Mouse (Mus musculus) induced T-regulatory cell, adult 2 months (primary cell): ENCODE measurements around the gene Grn.

ENCODE experiments used
- DNase-seq: peaks from one replicate; pipeline ENCODE4 v3.0.0-alpha.2; 2012; ENCODE audit warnings: low read depth

Gene Grn

GRCm38 (mm10) chr11:102443740-102444139 is 13.6 kb downstream of the Grn start:
- DNase-seq, result no peak

GRCm38 (mm10) chr11:102444321-102444720 is 14.2 kb downstream of the Grn start:
- DNase-seq, result no peak

DNA sequence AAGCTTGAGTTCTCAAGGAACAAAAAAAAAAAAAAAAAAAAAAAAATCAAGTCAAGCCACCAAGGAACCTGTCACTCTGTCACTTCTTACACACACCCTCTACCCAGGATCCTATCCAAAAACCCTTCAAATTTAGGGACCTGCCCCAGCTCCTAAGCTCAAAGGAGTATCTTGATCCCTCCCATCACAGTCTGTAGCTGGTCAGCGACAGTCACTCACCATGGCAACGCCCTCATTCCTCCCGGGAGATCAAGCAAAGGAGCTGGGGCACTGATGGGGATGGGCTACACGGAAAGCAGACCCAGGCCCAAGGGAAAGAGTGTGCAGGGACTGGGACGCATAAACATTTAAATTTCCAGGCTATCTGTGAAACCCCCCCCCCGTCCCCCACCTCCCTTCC is 14.7 kb downstream of the Grn start:
- no peak for DNase-seq

- no peak for DNase-seq
Observed at GRCm38 (mm10) chr11:102445264-102445890, 15.3 kb downstream of the Grn start.

- no peak for DNase-seq
Observed at GRCm38 (mm10) chr11:102445891-102446361, 15.8 kb downstream of the Grn start.

DNA sequence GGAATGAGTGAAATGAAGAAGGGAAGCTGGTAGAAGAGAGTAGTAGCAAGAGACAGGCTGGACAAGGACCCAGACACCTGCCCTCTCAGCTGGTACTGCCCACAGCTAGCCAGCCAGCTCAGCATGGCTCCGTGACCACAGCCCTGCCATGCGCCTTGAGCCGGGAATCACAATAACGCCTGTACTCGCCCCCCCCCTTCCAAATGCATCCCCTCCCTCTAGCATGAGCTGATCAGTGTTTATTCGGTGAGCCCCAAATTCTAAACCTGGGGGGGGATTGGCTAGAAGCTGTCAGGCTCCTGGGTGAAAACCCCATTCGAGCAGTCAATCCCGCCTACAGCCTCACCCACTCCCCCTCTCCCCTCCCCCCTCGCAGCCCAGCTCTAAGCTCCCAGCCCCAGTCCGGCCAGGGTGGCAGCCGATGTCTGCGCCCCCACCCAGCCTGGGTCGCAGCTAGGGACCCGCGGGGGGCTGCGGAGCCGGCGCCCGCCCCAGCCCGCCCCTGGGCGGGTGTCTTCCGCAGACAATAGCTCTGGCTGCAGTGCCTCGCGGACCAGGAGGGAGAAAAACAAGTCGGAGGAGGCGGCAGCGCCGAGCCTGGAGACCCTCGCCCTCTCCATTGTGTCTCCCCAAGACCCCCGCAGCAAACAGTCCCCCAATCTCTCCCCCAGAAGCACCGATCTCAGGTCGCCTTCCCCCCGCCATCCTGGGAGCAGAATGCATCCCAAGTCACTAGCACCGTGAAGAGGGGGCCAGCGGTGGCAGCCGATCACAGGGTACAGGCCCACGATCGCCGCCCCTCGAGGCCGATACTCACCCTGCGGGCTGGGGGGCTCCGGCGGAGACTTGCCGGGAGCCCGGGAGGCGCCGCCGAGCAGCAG is 16.7 kb downstream of the Grn start:
- DNase-seq, result no peak

GRCm38 (mm10) chr11:102447497-102447896 is 17.4 kb downstream of the Grn start, which contains the start of gene Fam171a2:
Gene Fam171a2, minus strand, starts transcription at chr11:102447682.
- DNase-seq, result peak; percentile 73

- DNase-seq, result no peak
Observed at GRCm38 (mm10) chr11:102448327-102448726, 18.2 kb downstream of the Grn start.

DNA sequence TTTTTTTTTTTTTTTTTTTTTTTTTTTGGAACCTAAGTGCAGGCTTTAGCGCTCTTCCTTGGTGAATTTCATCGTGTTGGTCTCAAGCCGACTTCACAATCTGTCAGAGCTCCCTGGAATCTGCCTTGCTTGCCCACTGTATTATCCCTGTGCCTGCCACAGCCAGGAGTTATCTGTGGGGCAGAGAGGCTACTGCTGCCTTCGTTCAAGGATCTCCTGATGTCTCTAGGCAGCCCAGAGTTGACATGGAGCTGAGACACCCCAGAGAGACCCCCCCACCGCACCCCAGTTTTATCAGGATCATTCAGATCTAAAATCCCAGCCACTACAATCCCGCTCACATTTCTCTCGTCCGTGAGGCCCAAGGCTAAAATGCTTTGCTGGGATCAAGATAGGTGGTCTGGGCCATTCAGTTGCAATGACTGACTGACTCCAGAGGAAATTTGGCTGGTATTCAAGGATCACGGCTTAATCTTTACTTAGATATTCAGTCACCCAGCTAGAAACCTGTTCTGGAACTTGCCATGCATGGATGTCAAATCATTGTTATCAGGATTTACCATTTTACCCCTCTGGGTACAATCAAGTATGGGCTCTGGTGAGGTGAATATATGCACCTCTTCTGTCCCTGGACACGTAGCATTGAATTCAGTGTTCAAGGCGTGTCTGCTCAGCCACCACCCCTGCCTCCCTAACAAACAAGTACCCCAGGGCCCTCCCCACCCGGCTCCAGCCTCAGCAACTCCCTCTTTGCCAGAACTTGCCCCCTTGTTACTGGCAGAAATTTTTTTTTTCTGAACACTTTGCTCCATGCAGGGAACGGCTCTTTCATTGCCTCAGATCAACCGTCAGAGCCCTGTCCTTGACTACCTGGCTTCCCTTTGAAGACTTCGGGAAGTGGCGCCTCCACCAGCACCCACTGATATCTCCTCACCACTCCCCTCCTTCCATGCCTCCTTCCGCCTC is 19.2 kb downstream of the Grn start:
- DNase-seq, result no peak

- no peak for DNase-seq
Observed at GRCm38 (mm10) chr11:102453131-102453530, 23.0 kb downstream of the Grn start.

GRCm38 (mm10) chr11:102455740-102456396 is 25.8 kb downstream of the Grn start:
- peak; percentile 80 for DNase-seq

- no peak for DNase-seq
Observed at GRCm38 (mm10) chr11:102460541-102460940, 30.4 kb downstream of the Grn start.

GRCm38 (mm10) chr11:102461764-102462163 is 31.6 kb downstream of the Grn start:
- DNase-seq, result no peak

DNA sequence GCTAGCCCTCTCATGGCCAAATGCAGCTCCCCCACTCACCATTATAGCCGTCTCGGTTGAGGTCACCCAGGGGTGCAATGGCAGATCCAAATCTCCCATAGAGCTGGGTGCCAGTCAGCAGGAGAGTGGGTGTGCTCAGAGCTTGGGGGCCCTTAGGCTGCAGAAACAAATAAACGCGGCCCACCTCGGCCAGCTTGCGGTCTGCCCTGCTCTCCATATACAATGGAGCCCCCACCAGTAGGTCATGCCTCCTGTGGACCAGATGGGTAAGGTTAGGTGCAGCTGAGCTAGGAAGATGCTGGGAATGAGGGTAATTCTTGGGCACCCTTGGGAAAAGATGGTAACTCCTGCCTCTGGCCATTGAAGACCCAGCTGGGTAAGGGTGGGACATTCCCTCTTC is 34.8 kb downstream of the Grn start:
- DNase-seq, result no peak

DNA sequence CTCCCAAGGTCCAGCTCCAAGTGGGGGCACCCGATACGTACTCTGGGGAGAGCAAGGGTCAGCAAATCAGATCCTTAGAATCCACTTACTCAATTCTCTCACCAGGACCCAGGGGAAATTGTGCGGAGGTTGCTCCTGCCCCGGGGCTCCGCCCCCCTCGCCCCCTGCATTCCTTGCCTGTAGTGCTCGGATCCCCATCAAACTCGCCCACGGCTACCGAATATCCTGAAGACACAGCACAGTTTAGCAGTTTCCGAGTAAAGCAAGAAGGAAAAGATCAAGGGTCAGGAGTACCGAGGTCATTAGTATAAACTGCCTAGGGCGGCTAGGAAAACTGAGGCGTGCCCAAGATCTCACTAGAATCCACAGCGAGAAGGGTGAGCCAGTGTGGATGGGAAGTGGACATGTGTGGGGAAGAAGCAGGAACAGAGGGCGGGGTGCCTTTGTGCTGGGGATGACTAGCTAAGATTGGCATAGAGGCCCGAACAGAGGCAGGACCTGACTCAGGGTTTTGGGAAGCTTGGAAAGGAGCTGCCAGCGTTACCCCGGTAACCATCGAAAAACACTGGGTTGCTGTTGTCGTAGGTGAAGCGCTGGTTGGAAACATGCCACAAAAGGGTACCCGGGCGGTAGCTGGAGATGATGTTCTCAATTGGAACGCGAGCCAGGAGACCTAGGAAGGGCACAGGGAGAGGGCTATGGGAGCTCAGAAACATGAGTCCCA is 35.8 kb downstream of the Grn start:
- no peak for DNase-seq

DNA sequence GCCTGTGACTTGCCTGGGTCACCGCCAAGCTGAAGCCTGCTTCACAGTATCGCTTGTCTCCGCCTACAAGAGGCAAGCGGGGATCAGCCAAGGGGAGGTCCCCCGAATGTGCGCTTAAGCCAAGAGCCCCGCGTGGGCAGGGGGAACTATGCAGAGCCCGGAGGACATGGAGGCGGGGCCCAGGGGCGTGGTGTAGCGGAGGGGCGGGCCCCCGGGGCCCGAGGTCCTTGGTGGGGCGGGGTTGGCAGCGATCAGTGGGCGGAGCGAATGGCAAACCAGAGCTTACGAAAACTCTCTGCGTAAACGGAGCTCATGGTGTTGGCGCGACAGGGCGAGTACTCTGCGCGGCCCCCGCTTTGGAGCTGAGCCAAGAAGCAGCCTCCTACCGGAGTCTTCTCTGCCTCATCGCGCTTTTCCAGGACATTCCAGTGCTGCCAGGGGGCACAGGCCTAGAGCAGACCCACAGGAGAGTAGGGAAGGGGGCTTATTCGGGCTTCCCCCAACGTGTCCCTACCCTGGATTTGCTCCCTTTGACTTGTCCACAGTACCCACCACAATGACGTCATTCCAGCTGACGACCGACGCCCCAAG is 37.0 kb downstream of the Grn start:
- peak; percentile 95 for DNase-seq

DNA sequence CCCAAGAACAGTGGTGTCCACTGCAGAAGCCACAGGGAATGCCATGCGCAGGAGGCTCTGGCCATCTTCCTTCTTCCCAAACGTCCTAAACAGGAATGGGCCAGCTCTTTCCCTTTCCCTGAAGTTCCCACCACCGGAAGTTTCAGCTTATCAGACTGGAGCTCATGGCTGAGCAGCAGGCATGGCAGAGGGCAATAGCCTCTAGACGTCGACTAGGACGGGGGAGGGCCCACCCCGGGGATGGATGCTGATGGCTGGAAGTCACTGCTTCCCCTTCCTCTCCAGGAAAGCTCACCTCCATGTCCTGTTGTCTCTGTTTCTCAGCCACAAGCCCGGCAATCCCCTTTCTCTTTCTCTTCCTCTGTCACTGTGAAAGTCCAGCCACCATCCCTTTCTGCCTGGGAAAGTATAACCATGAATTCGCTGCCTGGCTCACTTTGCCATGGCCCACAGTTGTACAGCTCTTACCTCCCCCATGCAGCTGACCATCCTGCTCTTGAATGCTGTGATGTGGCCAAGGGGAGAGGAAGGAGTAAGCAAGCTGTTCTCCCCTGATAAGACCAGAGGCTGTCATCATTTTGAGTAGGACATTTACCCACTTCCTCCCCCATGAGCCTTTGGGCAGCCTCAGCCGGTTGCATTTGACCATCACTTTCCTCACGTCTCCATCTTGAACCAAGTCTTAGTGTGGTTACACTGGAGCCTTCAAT is 39.7 kb downstream of the Grn start, which contains the start of gene Itga2b:
Gene Itga2b (minus strand): TSS at position 475 of the 710 bp plus-strand sequence.
- DNase-seq, result no peak

- no peak for DNase-seq
Observed at GRCm38 (mm10) chr11:102475027-102475426, 44.9 kb downstream of the Grn start.

DNA sequence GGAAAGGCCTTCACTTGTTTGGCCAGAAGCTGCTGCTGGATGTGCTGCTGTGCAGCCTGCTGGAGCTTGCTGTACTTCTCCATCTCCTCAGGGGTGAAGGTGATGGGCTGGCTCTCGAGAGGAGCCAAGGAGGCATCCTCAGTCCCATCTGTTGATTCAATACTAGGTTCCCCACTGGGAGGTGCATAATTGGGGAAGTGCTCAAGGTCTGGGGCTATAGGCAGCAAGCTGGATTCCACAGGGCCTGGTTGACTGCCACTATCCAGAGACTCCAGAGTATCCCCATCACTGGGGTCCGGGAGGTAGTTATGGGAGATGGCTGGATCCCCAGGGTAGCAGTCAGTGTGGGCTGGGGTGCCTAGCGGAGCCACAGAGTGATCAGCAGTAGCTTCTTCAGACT is 48.6 kb downstream of the Grn start:
- DNase-seq, result no peak

DNA sequence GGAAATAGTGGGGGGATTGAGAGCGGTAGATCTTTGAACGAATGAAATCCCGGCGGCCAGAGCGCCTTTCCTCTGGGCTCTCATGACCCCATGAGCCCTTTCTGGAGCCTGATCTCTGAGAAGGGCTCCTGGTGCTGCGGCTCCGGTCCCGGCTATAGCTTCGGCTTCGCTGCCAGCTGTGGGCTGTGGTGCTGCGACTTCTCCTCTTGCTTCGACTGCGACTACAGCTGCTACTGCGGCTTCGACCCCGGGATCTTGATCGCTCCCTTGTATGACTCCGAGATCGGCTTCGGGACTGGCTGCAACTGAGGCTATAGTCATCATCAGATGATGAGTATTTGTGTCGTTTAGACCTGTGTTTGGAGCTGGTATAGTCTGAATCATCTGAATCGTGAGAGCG is 49.5 kb downstream of the Grn start:
- DNase-seq, result no peak
